Mouse (Mus musculus) spleen, postnatal 10 days (tissue): ENCODE measurements around the gene Shpk.

Experiments
- DNase-seq, 2 experiments: peaks; one replicate each; pipeline ENCODE4 v3.0.0; 2021 to 2022; ENCODE audit warnings: low spot score in 2 of 2

Gene Shpk

DNA sequence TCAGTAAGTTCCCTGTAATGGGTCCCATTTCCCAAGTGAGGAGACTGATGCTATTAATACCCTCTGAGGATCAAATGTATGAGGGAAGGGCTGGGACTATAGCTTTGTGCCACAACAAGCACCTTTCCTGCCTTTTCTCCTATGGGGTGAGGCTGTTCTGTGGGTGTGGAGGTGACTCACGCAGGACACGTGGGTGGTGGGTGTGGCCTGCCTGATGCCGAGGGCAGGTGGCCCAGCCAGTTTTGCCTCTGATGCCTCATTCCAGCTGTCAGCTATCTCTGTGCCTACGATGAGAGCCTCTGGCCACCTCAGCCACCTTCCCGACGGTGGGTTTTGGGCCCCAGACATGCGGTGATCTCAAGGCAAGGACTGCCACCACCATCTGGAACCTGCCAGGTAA is 68.0 kb downstream of the Shpk start, which contains the start of gene Trpv3:
Trpv3 (plus strand) TSS at position 122 of the 400 bp plus-strand sequence.
- no peak for DNase-seq
